In the genomic region with DNA sequence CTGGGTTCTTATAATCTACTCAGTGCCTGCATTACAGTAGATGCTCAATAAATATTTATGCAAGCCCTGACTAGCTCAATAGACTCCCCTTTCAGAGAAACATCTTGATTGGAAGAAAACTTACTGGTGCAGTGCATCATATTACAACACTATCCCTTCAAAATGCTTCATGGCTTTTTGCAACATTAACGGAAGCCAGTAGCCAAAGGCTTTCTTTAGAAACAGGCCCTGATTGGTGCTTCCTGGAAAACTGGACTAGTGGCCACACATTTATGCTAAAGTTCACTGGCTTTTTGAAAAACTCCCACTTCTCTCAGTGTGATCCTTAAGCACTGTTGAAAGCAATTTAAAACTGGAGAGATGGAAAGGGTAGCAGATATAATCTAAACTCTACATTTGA, we compare ENCODE assay signal across 27 mouse cellular contexts.
DNase-seq lines count a peak whose midpoint lies in the region; ATAC-seq lines count a peak whose summit lies in the region.
"Had no signal": no experiment of that assay in that cellular context is flagged by ENCODE, and none has a peak within 500 bp of the region (broad histone marks: within the 10 kb centered on the region; RNA-seq: fewer than 3 reads in every experiment).

No protein-coding gene starts in this region.

- H3K27me3 ChIP-seq in intestine, embryonic 16.5 days (replicated peaks; ENCODE audit: control insufficient read depth, insufficient read depth, low read length) = no peaks in the 10 kb centered on the region
- H3K27me3 ChIP-seq in intestine, embryonic 15.5 days (replicated peaks) = no peaks in the 10 kb centered on the region
- H3K27me3 ChIP-seq: embryonic facial prominence, embryonic 12.5 days; lung, embryonic 15.5 days had no signal

- no peak overlapping the region for H3K4me2 ChIP-seq in intestine, embryonic 16.5 days (ENCODE audit: low read depth, low read length)
- no peak overlapping the region for H3K4me2 ChIP-seq in intestine, embryonic 15.5 days (replicated peaks)
- H3K4me2 ChIP-seq: embryonic facial prominence, embryonic 12.5 days; lung, embryonic 15.5 days; midbrain, embryonic 13.5 days had no signal

- no peaks in the 10 kb centered on the region for H3K36me3 ChIP-seq in intestine, embryonic 16.5 days (ENCODE audit: control insufficient read depth, insufficient read depth, low read length)
- no peaks in the 10 kb centered on the region for H3K36me3 ChIP-seq in intestine, embryonic 15.5 days
- H3K36me3 ChIP-seq: embryonic facial prominence, embryonic 12.5 days; lung, embryonic 15.5 days; midbrain, embryonic 13.5 days had no signal

- no peaks in the 10 kb centered on the region; the same call in 1 of the 2 replicates for H3K4me1 ChIP-seq in intestine, embryonic 16.5 days (ENCODE audit: control insufficient read depth, insufficient read depth, low read length)
- H3K4me1 ChIP-seq in intestine, embryonic 15.5 days (replicated peaks) = no peaks in the 10 kb centered on the region
- no peaks in the 10 kb centered on the region for H3K4me1 ChIP-seq in brown adipose tissue, adult 24 weeks (ENCODE audit: control insufficient read depth, insufficient read depth, insufficient read length, low read length)
- H3K4me1 ChIP-seq: lung, embryonic 15.5 days; midbrain, embryonic 13.5 days had no signal

- WGBS in intestine, embryonic 16.5 days = 68% methylated on average over 1 of the region's 1 CpGs
- 63% methylated on average over 1 of the region's 1 CpGs for WGBS in intestine, embryonic 15.5 days

- 0 out of 2 replicates have a peak overlapping the region, but pooled peaks have one; percentile 18 for H3K27ac ChIP-seq in intestine, embryonic 16.5 days (ENCODE audit: low read length)
- no peak overlapping the region for H3K27ac ChIP-seq in intestine, embryonic 15.5 days
- 0 out of 2 replicates have a peak overlapping the region, but pooled peaks have one; percentile 3 for H3K27ac ChIP-seq in brown adipose tissue, adult 24 weeks (replicated peaks; ENCODE audit: low read depth, low read length)
- H3K27ac ChIP-seq: embryonic facial prominence, embryonic 12.5 days; kidney, postnatal 0 days; liver, embryonic 14.5 days; lung, embryonic 15.5 days; midbrain, embryonic 13.5 days had no signal

- no peak overlapping the region for H3K9ac ChIP-seq in intestine, embryonic 16.5 days (ENCODE audit: low read depth, low read length)
- no peak overlapping the region for H3K9ac ChIP-seq in intestine, embryonic 15.5 days
- H3K9ac ChIP-seq: embryonic facial prominence, embryonic 12.5 days; liver, embryonic 14.5 days; lung, embryonic 15.5 days; midbrain, embryonic 13.5 days had no signal

- peak; percentile 64 for DNase-seq in 416B (ENCODE audit: low read depth)
- no peak for DNase-seq in left cerebral cortex, adult 9 months (ENCODE audit: low spot score in 2 of 2)
- DNase-seq in urinary bladder, postnatal 10 days (ENCODE audit: low spot score) = no peak
- DNase-seq: adrenal gland, postnatal 25 days; cerebellum, adult 8-10 months; cerebellum, postnatal 25 days; embryo, embryonic 11 days; heart, postnatal 14 days; kidney, adult 8-10 months; layer of hippocampus, postnatal 36 days; liver; retina, postnatal 1 day; right cerebral cortex, postnatal 14 days; thymus, adult 18-20 months; thymus, postnatal 25 days had no signal

- ATAC-seq in intestine, embryonic 16.5 days = no peak
- no peak for ATAC-seq in intestine, embryonic 15.5 days
- peak; percentile 46 for ATAC-seq in monocyte, adult 5-6 weeks (replicated peaks; ENCODE audit: insufficient number of reproducible peaks, low FRiP score, low TSS enrichment, poor library complexity, severe bottlenecking)
- ATAC-seq: CD4-positive, CD25-positive, alpha-beta regulatory T cell, adult 4 months; forebrain, embryonic 14.5 days; hindbrain, embryonic 16.5 days; midbrain, embryonic 13.5 days had no signal

- no peaks in the 10 kb centered on the region for H3K9me3 ChIP-seq in intestine, embryonic 16.5 days (ENCODE audit: control insufficient read depth, low read length)
- H3K9me3 ChIP-seq in intestine, embryonic 15.5 days = no peaks in the 10 kb centered on the region
- H3K9me3 ChIP-seq: embryonic facial prominence, embryonic 12.5 days; lung, embryonic 15.5 days; midbrain, embryonic 13.5 days had no signal

- H3K4me3 ChIP-seq in intestine, embryonic 16.5 days (ENCODE audit: low read length) = no peak overlapping the region
- H3K4me3 ChIP-seq in intestine, embryonic 15.5 days (replicated peaks) = no peak overlapping the region
- H3K4me3 ChIP-seq in brown adipose tissue, adult 24 weeks (ENCODE audit: insufficient read depth, low read depth, low read length) = no peak overlapping the region
- H3K4me3 ChIP-seq: embryonic facial prominence, embryonic 12.5 days; lung, embryonic 15.5 days; midbrain, embryonic 13.5 days had no signal
